Mouse (Mus musculus) CH12F3 (cell line): ENCODE results near the gene Olfr810.

ENCODE experiments used
- in situ Hi-C: fragments of 300-500 bp; cut with MboI; formaldehyde crosslinking; loops from 2 replicates; pipeline ENCODE4 v1.14.3; 2020; ENCODE audit warnings: low sequenced_read_pairs

Olfr810 gene

DNA sequence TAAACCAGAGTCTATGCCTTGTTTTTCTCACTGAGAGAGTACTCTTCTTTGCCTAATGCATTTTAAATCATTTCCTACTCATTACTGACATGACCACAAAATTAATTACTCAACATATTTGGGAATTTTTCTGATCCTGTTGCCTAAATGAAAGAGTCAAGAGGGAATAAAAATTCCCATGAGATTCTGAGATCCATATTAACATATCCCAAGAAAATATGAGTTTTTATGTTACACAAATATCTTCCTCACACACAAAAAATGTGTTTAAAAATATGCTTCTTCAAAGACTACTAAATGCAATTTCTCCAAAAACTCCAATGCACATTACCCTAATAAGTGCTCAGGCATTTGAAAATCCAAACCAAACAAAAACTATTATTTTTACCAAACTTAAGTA is at the start of gene Olfr810:
Gene Olfr810 (minus strand): TSS at position 101 of the 400 bp plus-strand sequence.
- in situ Hi-C loops = no loop called here

DNA sequence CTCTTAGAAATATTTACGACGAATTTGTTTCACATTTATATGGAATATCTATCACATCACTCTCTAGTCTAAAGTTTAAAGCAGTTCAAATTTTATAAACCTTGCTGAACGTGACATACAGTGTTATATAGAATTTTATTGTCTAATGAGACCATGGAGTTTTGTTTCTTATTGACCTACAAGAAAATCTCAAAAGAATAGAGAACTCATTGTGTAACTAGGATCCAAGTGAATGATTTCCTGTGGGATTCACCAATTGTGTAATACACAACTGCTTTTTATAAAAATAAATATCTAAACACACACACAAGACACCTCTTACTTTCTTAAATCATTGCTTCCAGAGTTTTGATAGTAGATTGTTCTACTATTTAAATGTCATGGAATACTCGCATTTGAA is 9.6 kb upstream of the Olfr810 start, which contains the start of gene Olfr811:
Gene Olfr811 (minus strand): TSS at position 101 of the 400 bp plus-strand sequence.
- in situ Hi-C loops = no loop called here

DNA sequence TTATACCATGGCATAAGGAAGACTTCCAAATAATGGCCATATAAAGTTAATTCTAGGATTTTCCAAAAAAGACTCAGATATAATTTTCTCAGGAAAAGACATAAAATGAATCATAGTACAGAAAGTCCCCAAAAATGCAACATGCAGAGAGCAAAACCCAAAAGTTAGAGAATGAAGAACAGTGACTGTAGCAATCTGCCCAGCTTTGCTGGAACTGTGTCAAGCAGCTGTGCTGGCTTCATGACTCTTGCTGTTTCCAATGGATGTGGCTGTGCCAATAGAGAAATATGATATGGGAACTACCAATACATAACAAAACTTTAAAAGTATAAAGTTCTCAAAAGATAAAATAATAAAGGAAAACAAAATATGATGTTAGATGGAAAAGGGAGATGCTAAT is 16.6 kb downstream of the Olfr810 start:
- in situ Hi-C loops = no loop called here

DNA sequence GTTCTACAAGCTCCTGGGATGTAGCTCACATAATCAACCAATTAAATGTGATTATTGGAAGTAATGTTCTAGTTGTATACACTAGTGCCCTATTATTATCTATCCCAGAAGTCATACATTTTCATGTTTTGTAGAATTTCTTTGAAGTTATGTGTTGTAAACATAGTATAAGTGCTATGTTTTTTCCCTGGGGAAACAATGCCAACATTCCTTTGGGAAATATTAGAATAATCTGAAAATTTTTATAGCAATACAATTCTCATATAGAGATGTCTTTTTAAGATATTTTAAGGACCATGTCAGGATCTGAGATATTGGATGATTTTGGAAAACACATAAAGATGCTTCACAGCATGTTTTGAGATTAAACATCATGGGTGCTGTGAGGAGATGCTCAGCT is 20.4 kb downstream of the Olfr810 start, which contains the start of gene Olfr809:
Gene Olfr809 (plus strand): TSS at position 301 of the 400 bp plus-strand sequence.
- in situ Hi-C loops = no loop called here

- in situ Hi-C loops = no loop called here
Measured at GRCm38 (mm10) chr10:129765182-129765581, 29.5 kb downstream of the Olfr810 start, which contains the start of gene Olfr808. Olfr808 (plus strand) TSS chr10:129765482.

- in situ Hi-C loops = no loop called here
Measured at GRCm38 (mm10) chr10:129757693-129758092, 37.0 kb downstream of the Olfr810 start, which contains the start of gene Olfr807. Olfr807 (minus strand) TSS chr10:129757793.

GRCm38 (mm10) chr10:129741821-129742220 is 52.9 kb downstream of the Olfr810 start, which contains the start of gene Olfr806:
Olfr806 (minus strand) TSS chr10:129741921.
- in situ Hi-C loops = no loop called here
